Mouse (Mus musculus): Measurements from ENCODE around the gene Cgnl1. TPM values are rescaled to one million over a fixed set of nuclear protein-coding genes. Genes with fewer than 3 reads are reported as not detected.

Gene Cgnl1
- polyA plus RNA-seq, 1 experiment = 2.8 TPM

- Histone ChIP-seq H3K27me3 (ENCODE audit: control insufficient read depth, insufficient read depth, low read length) (no peaks in the 10 kb centered on the region), H3K4me1 (replicated peaks; ENCODE audit: control insufficient read depth, insufficient read depth, low read length) (no peaks in the 10 kb centered on the region), H3K4me3 (ENCODE audit: control insufficient read depth, insufficient read depth, low read length) (no peak overlapping the region), H3K27ac (ENCODE audit: control insufficient read depth, insufficient read depth, low read length) (no peak overlapping the region), H3K36me3 (ENCODE audit: control insufficient read depth, insufficient read depth, low read length) (no peaks in the 10 kb centered on the region)
- TF ChIP-seq CTCF (IDR thresholded peaks at IDR 0.05; ENCODE audit: borderline replicate concordance, control insufficient read depth, extremely low read depth, insufficient read depth, low read length, poor library complexity) = no peak
- no peak for TF ChIP-seq POLR2A (IDR thresholded peaks at IDR 0.05; ENCODE audit: control insufficient read depth, extremely low read depth, insufficient read depth, low read length, poor library complexity)
- WGBS = 88% methylated on average over 5 of the region's 5 CpGs
- DNase-seq = no peak
These were observed 40.0 kb upstream of the Cgnl1 start for GRCm38 (mm10) chr9:71811404-71811803.

GRCm38 (mm10) chr9:71810723-71811122 is 39.3 kb upstream of the Cgnl1 start:
- WGBS = 88% methylated on average over 2 of the region's 2 CpGs
- no peak overlapping the region for H3K27ac ChIP-seq (ENCODE audit: control insufficient read depth, insufficient read depth, low read length)
- TF ChIP-seq CTCF (IDR thresholded peaks at IDR 0.05; ENCODE audit: borderline replicate concordance, control insufficient read depth, extremely low read depth, insufficient read depth, low read length, poor library complexity) (no peak), POLR2A (IDR thresholded peaks at IDR 0.05; ENCODE audit: control insufficient read depth, extremely low read depth, insufficient read depth, low read length, poor library complexity) (no peak)
- H3K4me1 ChIP-seq (replicated peaks; ENCODE audit: control insufficient read depth, insufficient read depth, low read length) = no peaks in the 10 kb centered on the region
- no peak overlapping the region for H3K4me3 ChIP-seq (ENCODE audit: control insufficient read depth, insufficient read depth, low read length)
- H3K36me3 ChIP-seq (ENCODE audit: control insufficient read depth, insufficient read depth, low read length) = no peaks in the 10 kb centered on the region
- DNase-seq = no peak
- no peaks in the 10 kb centered on the region for H3K27me3 ChIP-seq (ENCODE audit: control insufficient read depth, insufficient read depth, low read length)

GRCm38 (mm10) chr9:71808640-71809254 is 37.3 kb upstream of the Cgnl1 start:
- TF ChIP-seq POLR2A (IDR thresholded peaks at IDR 0.05; ENCODE audit: control insufficient read depth, extremely low read depth, insufficient read depth, low read length, poor library complexity) = no peak
- TF ChIP-seq CTCF (IDR thresholded peaks at IDR 0.05; ENCODE audit: borderline replicate concordance, control insufficient read depth, extremely low read depth, insufficient read depth, low read length, poor library complexity) = no peak
- H3K27me3 ChIP-seq (ENCODE audit: control insufficient read depth, insufficient read depth, low read length) = no peaks in the 10 kb centered on the region
- H3K4me3 ChIP-seq (ENCODE audit: control insufficient read depth, insufficient read depth, low read length) = no peak overlapping the region
- no peaks in the 10 kb centered on the region for H3K4me1 ChIP-seq (replicated peaks; ENCODE audit: control insufficient read depth, insufficient read depth, low read length)
- no peaks in the 10 kb centered on the region for H3K36me3 ChIP-seq (ENCODE audit: control insufficient read depth, insufficient read depth, low read length)
- no peak overlapping the region for H3K27ac ChIP-seq (ENCODE audit: control insufficient read depth, insufficient read depth, low read length)
- DNase-seq = no peak
- 67% methylated on average over 11 of the region's 11 CpGs for WGBS

GRCm38 (mm10) chr9:71807801-71808200 is 36.4 kb upstream of the Cgnl1 start:
- no peak for DNase-seq
- Histone ChIP-seq H3K27me3 (ENCODE audit: control insufficient read depth, insufficient read depth, low read length) (no peaks in the 10 kb centered on the region), H3K4me1 (replicated peaks; ENCODE audit: control insufficient read depth, insufficient read depth, low read length) (no peaks in the 10 kb centered on the region), H3K27ac (ENCODE audit: control insufficient read depth, insufficient read depth, low read length) (no peak overlapping the region), H3K4me3 (ENCODE audit: control insufficient read depth, insufficient read depth, low read length) (no peak overlapping the region), H3K36me3 (ENCODE audit: control insufficient read depth, insufficient read depth, low read length) (no peaks in the 10 kb centered on the region)
- TF ChIP-seq CTCF (IDR thresholded peaks at IDR 0.05; ENCODE audit: borderline replicate concordance, control insufficient read depth, extremely low read depth, insufficient read depth, low read length, poor library complexity) = no peak
- no peak for TF ChIP-seq POLR2A (IDR thresholded peaks at IDR 0.05; ENCODE audit: control insufficient read depth, extremely low read depth, insufficient read depth, low read length, poor library complexity)
- 94% methylated on average over 4 of the region's 4 CpGs for WGBS

- DNase-seq = peak; percentile 73
- WGBS = 0% methylated on average over 2 of the region's 2 CpGs
- Histone ChIP-seq H3K4me3 (ENCODE audit: control insufficient read depth, insufficient read depth, low read length) (no peak overlapping the region), H3K4me1 (replicated peaks; ENCODE audit: control insufficient read depth, insufficient read depth, low read length) (no peaks in the 10 kb centered on the region), H3K27ac (ENCODE audit: control insufficient read depth, insufficient read depth, low read length) (no peak overlapping the region), H3K36me3 (ENCODE audit: control insufficient read depth, insufficient read depth, low read length) (no peaks in the 10 kb centered on the region), H3K27me3 (ENCODE audit: control insufficient read depth, insufficient read depth, low read length) (no peaks in the 10 kb centered on the region)
- TF ChIP-seq POLR2A (IDR thresholded peaks at IDR 0.05; ENCODE audit: control insufficient read depth, extremely low read depth, insufficient read depth, low read length, poor library complexity) (no peak), CTCF (IDR thresholded peaks at IDR 0.05; ENCODE audit: borderline replicate concordance, control insufficient read depth, extremely low read depth, insufficient read depth, low read length, poor library complexity) (no peak)
These were observed 35.0 kb upstream of the Cgnl1 start for GRCm38 (mm10) chr9:71806422-71806805.

- DNase-seq = no peak
These were observed 34.4 kb upstream of the Cgnl1 start for GRCm38 (mm10) chr9:71805646-71806421.

More at GRCm38 (mm10) chr9:71805646-71806421, 34.4 kb upstream of the Cgnl1 start:
- no peaks in the 10 kb centered on the region; the same call in 1 of the 2 replicates for H3K27me3 ChIP-seq (ENCODE audit: control insufficient read depth, insufficient read depth, low read length)
- H3K4me1 ChIP-seq (replicated peaks; ENCODE audit: control insufficient read depth, insufficient read depth, low read length) = no peaks in the 10 kb centered on the region
- no peak for TF ChIP-seq CTCF (IDR thresholded peaks at IDR 0.05; ENCODE audit: borderline replicate concordance, control insufficient read depth, extremely low read depth, insufficient read depth, low read length, poor library complexity)
- TF ChIP-seq POLR2A (IDR thresholded peaks at IDR 0.05; ENCODE audit: control insufficient read depth, extremely low read depth, insufficient read depth, low read length, poor library complexity) = no peak
- WGBS = 83% methylated on average over 6 of the region's 6 CpGs
- H3K4me3 ChIP-seq (ENCODE audit: control insufficient read depth, insufficient read depth, low read length) = no peak overlapping the region
- H3K27ac ChIP-seq (ENCODE audit: control insufficient read depth, insufficient read depth, low read length) = no peak overlapping the region
- no peaks in the 10 kb centered on the region for H3K36me3 ChIP-seq (ENCODE audit: control insufficient read depth, insufficient read depth, low read length)

Measured in thymus, adult 2 months (tissue).